Mouse (Mus musculus) bone marrow, adult 2 months (tissue): ENCODE data around the gene Abca1.

Experiments
- CTCF ChIP-seq: fragments of 200-500 bp; IDR thresholded peaks from 2 replicates; pipeline ENCODE4 v1.5.1; 2011; ENCODE audit warnings: low read length, control low read depth; ENCODE audit not compliant: control insufficient read depth, insufficient read depth
- POLR2A ChIP-seq: fragments of 200-500 bp; IDR thresholded peaks from 2 replicates; pipeline ENCODE4 v1.6.1; 2011; ENCODE audit warnings: low read depth, mild to moderate bottlenecking, control low read depth, low read length, borderline replicate concordance; ENCODE audit not compliant: control insufficient read depth

- TF ChIP-seq POLR2A (no peak), CTCF (no peak)
These were observed 53.0 kb downstream of the Abca1 start for GRCm38 (mm10) chr4:53106732-53107131.
